Mouse (Mus musculus) kidney, adult 2 months (tissue): ENCODE measurements at regions not wholly inside any gene's neighbourhood (a gene's known extent, or its start where the extent isn't known, plus 50 kb on each side); places are given as distances from the start of the nearest gene placed in this dataset.
"Not testable (repeated sequence)": the region's sequence is repeated elsewhere in the genome, so short reads cannot be mapped to it uniquely, and the experiment has no call there.

Source experiments
- DNase-seq: peaks from one replicate; pipeline ENCODE4 v3.0.0; 2021
- H3K27ac ChIP-seq: fragments of 200-500 bp; 2 replicates; pipeline ENCODE4 v1.5.1; 2012; ENCODE audit warnings: low read depth, low read length, control low read depth, inconsistent platforms; ENCODE audit not compliant: insufficient read depth
- H3K27me3 ChIP-seq: fragments of 200-500 bp; replicated peaks from 2 replicates; pipeline ENCODE4 v1.6.1; 2012; ENCODE audit warnings: mild to moderate bottlenecking, moderate library complexity, low read length, inconsistent platforms; ENCODE audit not compliant: control insufficient read depth, insufficient read depth
- H3K36me3 ChIP-seq: fragments of 200-500 bp; 2 replicates; pipeline ENCODE4 v1.6.1; 2012; ENCODE audit warnings: mild to moderate bottlenecking, moderate library complexity, low read length, inconsistent platforms; ENCODE audit not compliant: control insufficient read depth, insufficient read depth
- H3K4me1 ChIP-seq: fragments of 200-500 bp; 2 replicates; pipeline ENCODE4 v1.6.1; 2011; ENCODE audit warnings: low read length; ENCODE audit not compliant: control insufficient read depth, insufficient read depth
- H3K4me3 ChIP-seq: fragments of 200-500 bp; 2 replicates; pipeline ENCODE4 v1.5.1; 2011; ENCODE audit warnings: mild to moderate bottlenecking, low read depth, low read length, control low read depth; ENCODE audit not compliant: insufficient read depth
- CTCF ChIP-seq: fragments of 200-500 bp; conservative IDR thresholded peaks from 2 replicates; pipeline ENCODE4 v1.5.1; 2011; ENCODE audit warnings: low read depth, mild to moderate bottlenecking, control low read depth, low read length, moderate library complexity, mixed read lengths; ENCODE audit not compliant: insufficient read depth, insufficient read length
- POLR2A ChIP-seq: fragments of 200-500 bp; IDR thresholded peaks from one replicate; pipeline ENCODE4 v1.6.1; 2011; ENCODE audit warnings: low read depth, low read length, control low read depth
- WGBS: fragments of 180-500 bp; shearing (Covaris S2); methylation state at CpG from one replicate; pipeline ENCODE4 v1.1.7; 2018; 5-methylcytosine and 5-hydroxymethylcytosine counted together

DNA sequence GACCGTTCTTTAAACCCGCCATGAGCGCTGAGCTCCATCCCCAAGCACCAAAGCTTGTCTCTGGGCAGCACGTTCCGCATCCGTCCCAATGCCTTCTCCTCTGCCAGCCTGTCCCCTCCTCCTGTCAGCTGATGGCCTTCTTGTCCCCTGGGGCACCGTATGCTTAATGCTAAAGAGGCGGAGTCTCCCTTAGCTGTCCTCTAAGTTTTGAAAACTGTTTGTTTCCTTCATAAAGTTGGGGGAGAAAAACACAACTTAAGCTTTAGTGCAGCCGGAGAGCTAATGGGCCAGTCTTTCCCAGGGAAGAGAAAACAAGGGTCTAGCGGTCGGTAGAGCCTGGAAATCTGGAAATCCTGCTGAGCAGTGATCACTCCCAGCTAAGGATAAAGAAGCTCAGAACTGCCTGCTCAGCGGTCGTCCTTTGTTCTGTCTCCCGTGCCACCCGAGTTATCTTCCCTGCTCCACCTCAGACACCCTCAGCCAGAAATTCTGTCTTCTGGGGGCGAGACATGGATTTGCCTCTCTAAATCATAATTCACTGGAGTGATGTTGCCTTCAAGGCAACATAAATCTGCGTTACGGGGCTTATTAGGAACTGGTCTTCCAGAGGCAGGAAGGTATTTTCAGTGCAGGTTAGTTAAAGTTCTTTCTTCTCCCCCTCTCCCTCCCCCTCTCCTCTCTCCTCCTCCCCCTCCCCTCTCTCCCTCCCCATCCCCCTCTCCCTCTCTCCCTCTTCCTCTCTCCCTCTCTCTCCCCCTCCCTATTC lies 117.0 kb upstream of the Dlg1 start:
- Histone ChIP-seq H3K4me1 (0 out of 2 replicates have a peak, but pooled peaks cover 4% of the 10 kb centered on the region), H3K27ac (no peak overlapping the region), H3K4me3 (no peak overlapping the region; the same call in 1 of the 2 replicates), H3K36me3 (no peaks in the 10 kb centered on the region), H3K27me3 (no peaks in the 10 kb centered on the region)
- WGBS, result 7% methylated on average over 18 of the region's 18 CpGs
- no peak for TF ChIP-seq POLR2A
- no peak for TF ChIP-seq CTCF
- no peak for DNase-seq

GRCm38 (mm10) chr16:31546828-31547224 lies 116.4 kb upstream of the Dlg1 start:
- Histone ChIP-seq H3K4me3 (no peak overlapping the region), H3K36me3 (no peaks in the 10 kb centered on the region), H3K27me3 (no peaks in the 10 kb centered on the region), H3K27ac (no peak overlapping the region), H3K4me1 (0 out of 2 replicates have a peak, but pooled peaks cover 4% of the 10 kb centered on the region)
- no peak for TF ChIP-seq POLR2A
- TF ChIP-seq CTCF, result no peak
- 51% methylated on average over 2 of the region's 2 CpGs for WGBS
- DNase-seq, result no peak

- Histone ChIP-seq H3K4me1 (0 out of 2 replicates have a peak, but pooled peaks cover 4% of the 10 kb centered on the region), H3K36me3 (no peaks in the 10 kb centered on the region), H3K27me3 (no peaks in the 10 kb centered on the region), H3K4me3 (no peak overlapping the region), H3K27ac (no peak overlapping the region)
- 65% methylated on average over 10 of the region's 10 CpGs for WGBS
- TF ChIP-seq CTCF (no peak), POLR2A (no peak)
- no peak for DNase-seq
These were observed 115.9 kb upstream of the Dlg1 start for GRCm38 (mm10) chr16:31547391-31547790.

- no peak overlapping the region for H3K4me3 ChIP-seq
- DNase-seq, result no peak
- WGBS, result 92% methylated on average over 5 of the region's 5 CpGs
- no peaks in the 10 kb centered on the region for H3K27me3 ChIP-seq
- 0 out of 2 replicates have a peak, but pooled peaks cover 4% of the 10 kb centered on the region for H3K4me1 ChIP-seq
- no peaks in the 10 kb centered on the region for H3K36me3 ChIP-seq
- TF ChIP-seq POLR2A (no peak), CTCF (no peak)
- H3K27ac ChIP-seq, result no peak overlapping the region
These were observed 113.3 kb upstream of the Dlg1 start for GRCm38 (mm10) chr16:31549975-31550374.

DNA sequence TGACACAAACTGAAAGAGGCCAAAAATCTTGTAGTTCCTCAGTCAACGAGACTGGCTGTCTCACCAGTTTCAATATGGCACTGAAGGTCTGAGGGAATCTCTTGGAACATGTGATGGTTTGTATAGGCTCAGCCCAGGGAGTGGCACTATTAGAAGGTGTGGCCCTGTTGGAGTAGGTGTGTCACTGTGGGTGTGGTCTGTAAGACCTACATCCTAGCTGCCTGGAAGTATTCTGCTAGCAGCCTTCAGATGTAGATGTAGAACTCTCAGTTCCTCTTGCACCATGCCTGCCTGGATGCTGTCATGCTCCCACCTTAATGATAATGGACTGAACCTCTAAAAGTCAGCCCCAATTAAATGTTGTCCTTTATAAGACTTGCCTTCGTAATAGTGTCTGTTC lies 112.7 kb upstream of the Dlg1 start:
- H3K4me3 ChIP-seq, DNase-seq, H3K27me3 ChIP-seq, H3K4me1 ChIP-seq, H3K36me3 ChIP-seq, H3K27ac ChIP-seq: not testable (repeated sequence)
- 89% methylated on average over 2 of the region's 2 CpGs for WGBS

DNA sequence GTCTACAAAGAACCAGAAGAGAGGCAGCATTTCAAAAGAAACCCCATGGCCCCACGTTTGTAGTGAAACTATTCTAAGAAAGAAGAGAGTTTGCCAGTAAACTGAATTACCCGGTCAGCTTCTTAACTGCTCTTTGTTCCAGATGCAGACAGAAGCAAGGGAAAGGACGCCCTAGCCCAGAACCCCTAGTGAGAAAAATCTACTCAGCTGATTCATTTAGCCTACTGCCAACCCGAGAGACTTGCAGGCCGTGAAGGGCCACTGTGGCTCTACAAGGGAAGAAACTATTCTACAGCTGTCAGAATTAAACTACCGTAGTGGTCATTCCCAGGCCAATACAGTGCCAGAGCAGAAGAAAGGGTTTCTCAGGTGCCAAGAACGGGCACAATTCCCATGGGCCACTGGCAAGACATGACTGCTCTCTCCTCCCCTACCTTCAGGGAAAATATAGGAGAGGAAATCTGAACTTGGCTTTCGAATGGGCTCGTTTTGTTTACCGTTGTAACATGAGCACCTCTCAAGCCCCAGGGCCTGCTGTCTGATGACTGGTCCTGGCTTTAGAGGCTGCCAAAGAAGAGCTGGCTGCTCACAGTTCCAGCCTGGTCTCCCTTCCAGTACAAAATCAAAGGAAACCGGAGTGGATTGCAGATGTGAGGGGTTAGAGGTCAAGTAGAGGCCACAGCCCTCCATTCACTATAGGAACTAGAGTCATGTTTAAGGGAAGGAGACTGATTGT lies 111.7 kb upstream of the Dlg1 start:
- no peak for TF ChIP-seq POLR2A
- no peak for TF ChIP-seq CTCF
- H3K27ac ChIP-seq, result no peak overlapping the region
- H3K36me3 ChIP-seq, result no peaks in the 10 kb centered on the region

DNA sequence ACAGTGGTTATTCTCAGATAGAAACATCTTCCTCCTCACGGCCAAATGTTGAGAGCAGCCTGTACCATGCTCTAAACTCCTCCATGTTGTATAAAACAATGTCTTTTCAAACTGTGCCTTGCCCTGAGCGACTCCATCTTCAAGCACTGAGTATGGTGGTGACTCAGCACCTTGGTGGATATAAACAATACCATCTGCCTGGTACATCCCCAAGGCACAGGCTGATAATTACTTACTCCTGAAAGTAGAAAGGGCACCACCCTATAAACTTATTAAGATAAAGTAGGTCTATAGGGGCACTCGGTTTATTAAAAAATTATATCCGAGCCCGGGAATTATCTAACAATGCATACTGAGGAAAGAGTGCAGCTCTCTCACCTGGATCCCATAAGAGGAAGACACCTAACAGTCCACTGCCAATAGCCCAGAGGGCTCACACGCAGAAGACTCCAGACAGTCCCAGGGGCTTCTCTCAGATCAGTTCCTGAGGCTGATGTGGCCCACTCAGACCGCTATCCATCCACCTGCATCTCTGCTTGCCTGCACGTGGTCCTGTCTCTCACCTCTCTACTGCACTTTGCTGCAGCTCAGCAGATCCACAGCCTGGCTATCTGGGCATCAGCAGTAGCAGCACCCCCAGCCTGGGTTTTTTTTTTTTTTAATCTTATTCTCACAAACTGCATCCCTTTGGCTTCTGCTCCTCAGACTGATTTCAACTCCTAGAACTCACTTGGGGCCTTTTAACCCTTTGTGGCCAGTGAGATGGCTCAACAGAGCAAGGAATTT lies 109.7 kb upstream of the Dlg1 start:
- no peak for TF ChIP-seq CTCF
- TF ChIP-seq POLR2A, result no peak
- Histone ChIP-seq H3K27me3 (no peaks in the 10 kb centered on the region), H3K36me3 (no peaks in the 10 kb centered on the region), H3K27ac (no peak overlapping the region), H3K4me1 (no peaks in the 10 kb centered on the region), H3K4me3 (no peak overlapping the region)
- DNase-seq, result no peak
- WGBS, result 89% methylated on average over 8 of the region's 8 CpGs

More for the DNA sequence above, 111.7 kb upstream of the Dlg1 start:
- H3K27me3 ChIP-seq, result no peaks in the 10 kb centered on the region
- 58% methylated on average over 11 of the region's 11 CpGs for WGBS
- no peaks in the 10 kb centered on the region for H3K4me1 ChIP-seq
- H3K4me3 ChIP-seq, result no peak overlapping the region
- no peak for DNase-seq
